Mouse (Mus musculus): Measurements from ENCODE around the gene Tex21.

GRCm38 (mm10) chr12:76177864-76178518, 68.6 kb downstream of the Tex21 start:
- TF ChIP-seq POLR2A (IDR thresholded peaks at IDR 0.05; ENCODE audit: insufficient read depth, low read depth, low read length) (no peak), CTCF (IDR thresholded peaks at IDR 0.05) (peak; percentile 89)
